Mouse (Mus musculus): Measurements from ENCODE around the gene Shisa7.
"Not testable (repeated sequence)": the region's sequence is repeated elsewhere in the genome, so short reads cannot be mapped to it uniquely, and the experiment has no call there.

Shisa7 gene

DNA sequence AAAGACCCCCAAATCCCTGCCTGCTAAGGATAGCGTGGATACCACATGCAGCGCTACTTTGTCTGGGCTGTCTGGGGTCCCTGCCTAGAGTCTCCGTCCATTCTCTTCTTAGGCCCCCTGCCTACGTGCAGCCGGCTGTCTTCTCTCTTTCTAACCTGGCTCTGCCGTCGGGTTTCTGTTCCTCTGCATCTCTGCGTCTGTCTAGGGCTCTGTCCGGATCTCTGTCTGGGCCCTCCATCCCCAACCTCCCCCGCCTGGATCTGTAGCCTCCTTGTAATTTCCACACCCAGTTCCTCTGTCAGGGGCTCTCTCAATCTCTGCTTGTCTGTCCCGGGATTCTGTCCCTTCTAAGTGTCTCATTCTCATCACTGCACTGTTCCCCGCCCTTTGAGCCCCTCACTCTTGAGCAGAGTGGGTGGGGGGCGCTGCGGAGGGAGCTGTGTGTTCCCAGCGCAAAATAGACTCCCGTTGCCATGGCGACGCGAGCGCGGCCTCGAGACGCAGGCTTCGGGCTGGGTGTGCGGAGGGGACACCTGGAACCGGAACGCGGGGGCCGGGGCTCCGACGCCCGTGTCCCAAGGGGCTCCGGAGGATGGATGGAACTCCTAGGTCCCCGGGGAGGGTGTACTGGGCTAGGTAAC lies 772 bp downstream of the Shisa7 start:
- peak in 1 of 2 experiments; percentile 28 for DNase-seq

DNA sequence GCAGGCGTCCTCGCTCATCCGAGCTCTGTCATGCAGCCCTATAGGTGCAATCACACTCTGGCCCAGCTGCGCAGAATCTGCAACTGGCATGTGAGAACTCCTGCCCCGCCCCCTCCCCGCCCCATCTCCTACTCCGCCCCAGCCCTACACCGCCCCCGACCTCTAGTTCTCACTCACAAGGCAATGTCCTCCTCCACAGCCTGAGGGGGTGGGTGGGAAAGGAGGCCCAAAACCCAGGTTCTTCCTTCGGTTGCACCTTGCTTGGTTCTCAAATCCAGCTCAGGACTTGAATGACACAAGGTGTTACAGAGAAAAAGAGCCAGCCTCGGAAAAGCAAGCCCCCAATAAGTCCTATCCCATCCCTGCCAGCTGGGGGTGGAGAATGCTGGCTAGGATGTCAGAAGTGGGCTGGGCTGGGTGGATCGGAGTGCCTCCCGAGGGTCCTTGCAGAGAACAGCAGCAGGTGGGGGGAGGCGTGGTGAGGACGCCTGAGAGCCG lies 1.8 kb downstream of the Shisa7 start:
- peak in 1 of 2 experiments; percentile 20 for DNase-seq

DNA sequence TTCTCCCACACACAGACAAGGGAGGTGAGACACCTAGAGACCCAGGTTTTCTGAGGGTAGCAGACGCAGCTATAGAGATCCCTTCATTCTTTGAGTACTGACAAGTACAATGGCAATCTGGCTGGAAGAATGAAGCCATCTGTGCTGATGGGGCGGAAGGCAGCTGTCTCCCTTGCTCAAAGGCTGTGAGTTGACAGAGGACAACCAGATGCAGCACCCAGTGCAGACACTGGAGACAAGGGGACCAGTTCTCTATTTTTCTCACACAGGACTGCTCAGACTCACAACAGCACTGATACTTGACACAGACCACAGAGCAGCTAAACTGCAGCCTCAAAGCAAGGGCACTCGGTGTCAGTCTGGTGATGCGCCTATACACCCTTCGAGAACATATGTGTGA lies 2.4 kb downstream of the Shisa7 start:
- peak in 1 of 2 experiments; percentile 22 for DNase-seq

DNA sequence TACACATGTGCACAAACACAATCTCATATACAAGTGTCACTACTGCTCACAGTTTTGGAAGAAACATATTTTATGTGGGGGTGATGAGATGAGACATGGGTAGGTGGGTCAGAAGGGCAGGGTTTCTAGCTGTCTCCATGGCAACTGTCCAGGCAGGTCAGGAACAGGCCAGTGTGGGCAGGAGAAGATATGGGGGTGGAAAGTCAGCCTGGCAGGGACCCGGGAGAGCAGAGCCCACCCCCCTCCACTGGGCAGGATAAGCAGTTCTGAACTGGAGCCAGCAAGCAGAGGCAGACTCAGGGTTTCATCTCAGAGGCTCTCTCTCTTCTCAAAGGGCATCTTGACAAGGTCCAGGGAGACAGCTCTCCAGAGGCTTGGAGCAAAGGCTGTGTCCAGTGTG lies 6.9 kb downstream of the Shisa7 start:
- DNase-seq = no peak

DNA sequence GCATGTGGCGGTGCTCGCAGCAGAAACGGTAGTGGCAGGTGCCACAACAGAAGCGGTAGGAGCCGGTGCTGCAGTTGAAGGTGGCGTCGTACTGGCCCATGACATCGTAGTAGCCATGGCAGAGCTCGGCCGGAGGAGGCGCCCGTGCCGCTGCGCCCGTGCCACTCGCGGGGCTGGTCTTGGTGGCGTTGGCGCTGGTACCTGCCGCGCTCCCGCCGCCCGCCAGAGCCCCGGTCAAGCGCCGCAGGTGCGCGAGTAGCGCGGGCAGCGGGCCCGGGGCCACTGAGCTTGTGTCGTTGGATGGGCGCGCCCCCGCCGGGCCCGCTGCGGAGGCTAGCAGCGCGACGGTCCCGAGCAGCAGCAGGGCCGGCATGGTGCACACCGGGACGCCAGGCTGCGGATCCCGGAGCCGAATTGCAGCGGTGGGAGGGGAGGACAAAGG lies 8.1 kb downstream of the Shisa7 start:
- peak; percentile 82 to 85 for DNase-seq

DNA sequence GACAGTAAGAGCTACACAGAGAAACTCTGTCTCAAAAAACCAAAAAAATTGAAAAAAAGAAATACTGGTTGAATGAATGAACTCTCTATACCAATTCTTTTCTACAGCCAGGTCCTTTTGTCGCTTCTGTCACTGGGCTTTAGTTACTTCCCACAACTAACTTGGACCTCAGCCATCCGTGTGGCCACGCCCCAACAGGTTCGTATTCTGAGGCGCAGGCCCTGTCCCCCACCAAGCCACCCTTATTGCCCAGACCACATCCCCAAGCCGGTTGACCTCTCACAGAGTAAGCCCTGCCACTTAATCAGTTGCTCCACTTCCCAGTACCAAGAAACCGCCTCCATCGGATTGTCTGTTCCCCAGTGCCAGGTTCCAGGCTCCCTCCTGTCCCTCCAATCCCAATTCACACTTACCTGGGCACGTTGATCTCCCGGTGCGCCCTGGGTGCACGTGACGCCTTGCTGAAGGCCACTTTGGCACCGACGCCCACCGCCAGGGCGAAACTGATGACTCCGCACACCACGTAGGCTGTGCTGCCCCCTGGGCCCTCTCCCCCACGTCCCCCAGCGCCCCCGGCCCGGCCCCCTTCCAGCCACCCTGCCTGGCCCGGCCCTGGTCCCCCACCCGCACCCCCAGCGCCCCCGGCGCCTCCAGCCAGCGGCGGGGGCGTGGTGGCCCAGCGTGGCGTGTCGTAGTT lies 8.7 kb downstream of the Shisa7 start:
- DNase-seq = peak; percentile 48 to 56

DNA sequence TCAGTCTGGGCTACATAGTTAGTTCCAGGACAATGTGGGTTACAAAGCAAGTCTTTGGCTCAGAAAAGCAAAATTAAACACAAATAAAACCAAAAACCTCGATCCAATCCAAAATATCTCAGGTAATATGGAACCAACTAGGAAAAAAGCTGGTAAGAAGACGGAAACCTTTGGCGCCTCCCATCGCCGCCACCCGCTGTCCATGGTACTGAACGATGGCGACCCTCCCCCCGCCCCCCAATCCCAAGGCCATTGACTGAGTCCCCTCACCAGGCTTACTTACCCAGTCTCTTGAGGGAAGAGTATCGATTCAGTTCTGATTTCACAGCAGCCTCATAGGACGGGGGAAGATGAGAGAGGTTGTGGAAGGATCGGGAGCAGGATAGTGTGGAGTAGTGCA lies 14.0 kb downstream of the Shisa7 start:
- no peak for DNase-seq

DNA sequence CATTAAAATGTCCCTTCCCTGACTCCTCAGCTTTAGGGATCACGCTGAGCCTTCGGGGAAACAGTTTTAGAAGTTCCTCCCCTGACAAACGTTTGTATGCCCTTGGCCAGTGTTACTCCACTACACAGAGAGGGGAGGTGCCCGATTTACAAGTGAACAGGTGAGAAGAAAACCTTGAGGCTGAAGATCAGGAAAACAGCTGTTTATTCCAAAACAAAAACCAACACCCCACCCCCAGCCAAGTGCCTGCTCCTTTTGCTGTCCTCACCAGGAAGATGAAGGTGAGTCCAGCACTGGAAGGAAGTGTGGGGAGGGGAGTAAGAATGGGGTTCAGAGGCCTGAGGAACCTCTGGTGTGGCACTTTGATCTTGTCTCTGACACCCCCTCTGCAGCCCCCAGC lies 19.1 kb downstream of the Shisa7 start:
- DNase-seq = no peak

DNA sequence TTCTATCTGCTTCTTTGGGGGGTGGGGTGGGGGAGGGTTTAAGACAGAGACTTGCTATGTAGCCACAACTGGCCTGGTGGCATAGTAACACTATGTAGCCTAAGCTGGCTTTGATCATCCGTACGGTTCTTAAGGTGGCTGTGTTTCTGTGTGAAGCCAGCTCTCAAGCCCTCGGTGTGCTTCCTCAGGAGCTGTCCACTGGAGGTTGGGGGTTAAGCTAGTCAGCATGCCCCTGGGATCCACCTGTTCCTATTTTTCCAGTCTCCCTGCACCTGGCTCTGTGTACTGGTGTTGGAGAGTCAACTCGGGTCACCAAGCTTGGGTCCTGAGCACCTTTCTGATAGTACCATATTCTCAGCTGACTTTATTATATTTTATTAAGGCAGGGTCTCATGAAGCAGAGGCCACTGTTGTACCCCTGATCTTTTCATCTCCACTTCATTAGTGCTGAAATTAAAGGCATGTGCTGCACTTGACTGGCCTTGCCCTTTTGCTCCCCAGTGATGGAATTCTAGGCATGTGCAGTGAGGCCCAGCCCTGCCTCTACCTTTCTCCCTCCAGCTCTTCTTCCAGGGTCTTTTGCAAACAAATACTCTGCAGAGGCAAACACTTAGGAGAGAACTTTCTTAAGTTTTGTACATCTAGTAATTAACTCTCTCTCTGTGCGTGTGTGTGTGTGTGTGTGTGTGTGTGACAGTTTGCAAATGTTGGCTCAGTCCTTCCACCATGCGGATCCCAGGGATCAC lies 22.2 kb downstream of the Shisa7 start:
- peak in 1 of 2 experiments; percentile 64 for DNase-seq

DNA sequence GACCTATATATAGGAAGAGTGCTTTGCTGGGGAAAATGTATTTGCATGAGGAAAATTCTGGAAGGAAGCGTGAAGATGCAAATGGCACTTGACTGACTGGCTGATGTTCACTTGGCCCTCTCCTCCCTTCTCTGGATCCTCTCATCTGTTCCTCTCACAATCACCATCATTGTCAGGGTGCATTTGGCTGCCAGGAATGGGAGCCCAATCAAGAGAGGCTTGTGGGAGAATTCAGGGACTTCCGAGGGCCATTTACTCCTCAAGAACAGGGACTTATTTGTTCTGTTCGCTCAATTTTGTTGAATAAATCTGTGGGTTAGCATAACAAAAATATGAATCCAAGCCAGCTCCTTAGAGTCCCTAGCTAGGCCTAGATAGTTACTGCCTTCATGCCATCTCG lies 22.8 kb downstream of the Shisa7 start:
- no peak for DNase-seq

DNA sequence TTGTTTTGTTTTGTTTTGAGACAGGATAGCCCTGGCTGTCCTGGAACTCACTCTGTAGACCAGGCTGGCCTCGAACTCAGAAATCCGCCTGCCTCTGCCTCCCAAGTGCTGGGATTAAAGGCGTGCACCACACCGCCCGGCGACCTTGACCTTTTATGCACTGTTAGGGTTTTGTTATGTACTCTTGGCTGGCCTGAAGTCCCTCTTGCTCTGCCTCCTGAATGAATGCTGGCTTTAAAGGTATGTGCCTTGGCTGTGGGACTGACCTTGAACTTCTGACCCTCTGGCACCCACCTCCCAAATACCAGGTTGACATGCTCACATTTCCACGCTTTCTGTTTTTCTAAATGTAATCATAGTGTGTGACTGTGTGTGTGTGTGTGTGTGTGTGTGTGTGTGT lies 23.6 kb downstream of the Shisa7 start:
- DNase-seq = not testable (repeated sequence)

DNA sequence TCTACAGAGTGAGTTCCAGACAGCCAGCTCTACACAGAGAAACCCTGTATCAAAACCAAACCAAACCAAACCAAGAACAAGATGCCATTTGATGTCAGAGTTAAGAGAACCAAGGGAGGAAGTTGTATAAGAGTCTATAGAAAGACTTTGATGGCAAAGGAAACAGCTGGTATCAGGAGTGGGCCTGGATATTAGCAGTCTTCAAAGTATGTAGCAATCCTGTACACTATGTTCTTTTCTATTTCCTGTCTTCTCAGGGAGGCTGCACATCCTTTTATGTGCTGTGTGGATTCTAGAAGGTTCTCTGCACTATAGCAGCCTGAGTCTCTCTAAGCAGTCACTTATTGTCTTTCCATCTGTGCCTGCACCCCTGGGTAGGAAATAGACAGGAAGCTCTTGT lies 27.9 kb downstream of the Shisa7 start:
- no peak for DNase-seq

DNA sequence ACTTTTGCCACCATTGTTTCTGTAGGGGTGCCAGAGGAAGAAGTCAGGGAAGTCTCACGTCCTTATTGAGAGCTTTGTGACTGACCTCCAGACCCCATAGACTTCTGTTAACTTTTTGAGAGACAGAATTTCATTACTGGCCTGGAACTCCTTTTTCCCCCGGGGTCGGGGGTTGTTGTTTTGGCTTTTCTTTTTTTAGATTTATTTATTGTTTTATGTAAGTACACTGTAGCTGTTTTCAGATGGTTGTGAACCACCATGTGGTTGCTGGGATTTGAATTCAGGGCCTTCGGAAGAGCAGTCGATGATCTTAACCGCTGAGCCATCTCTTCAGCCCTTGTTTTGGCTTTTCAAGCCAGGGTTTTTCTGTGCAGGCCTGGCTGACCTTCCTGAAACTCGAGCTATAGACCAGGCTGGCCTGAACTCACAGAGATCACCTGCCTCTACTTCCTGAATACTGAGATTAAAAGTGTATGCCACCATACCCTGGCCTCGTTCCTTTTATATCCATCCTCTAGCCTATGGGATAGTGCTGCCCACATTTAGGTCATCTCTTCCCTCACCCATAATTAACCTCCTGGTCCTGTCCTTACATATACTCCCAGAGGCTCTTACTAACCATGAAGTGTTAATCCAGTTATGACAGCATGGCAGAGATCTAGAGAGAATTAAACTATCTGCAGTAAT lies 31.2 kb downstream of the Shisa7 start:
- DNase-seq = no peak

DNA sequence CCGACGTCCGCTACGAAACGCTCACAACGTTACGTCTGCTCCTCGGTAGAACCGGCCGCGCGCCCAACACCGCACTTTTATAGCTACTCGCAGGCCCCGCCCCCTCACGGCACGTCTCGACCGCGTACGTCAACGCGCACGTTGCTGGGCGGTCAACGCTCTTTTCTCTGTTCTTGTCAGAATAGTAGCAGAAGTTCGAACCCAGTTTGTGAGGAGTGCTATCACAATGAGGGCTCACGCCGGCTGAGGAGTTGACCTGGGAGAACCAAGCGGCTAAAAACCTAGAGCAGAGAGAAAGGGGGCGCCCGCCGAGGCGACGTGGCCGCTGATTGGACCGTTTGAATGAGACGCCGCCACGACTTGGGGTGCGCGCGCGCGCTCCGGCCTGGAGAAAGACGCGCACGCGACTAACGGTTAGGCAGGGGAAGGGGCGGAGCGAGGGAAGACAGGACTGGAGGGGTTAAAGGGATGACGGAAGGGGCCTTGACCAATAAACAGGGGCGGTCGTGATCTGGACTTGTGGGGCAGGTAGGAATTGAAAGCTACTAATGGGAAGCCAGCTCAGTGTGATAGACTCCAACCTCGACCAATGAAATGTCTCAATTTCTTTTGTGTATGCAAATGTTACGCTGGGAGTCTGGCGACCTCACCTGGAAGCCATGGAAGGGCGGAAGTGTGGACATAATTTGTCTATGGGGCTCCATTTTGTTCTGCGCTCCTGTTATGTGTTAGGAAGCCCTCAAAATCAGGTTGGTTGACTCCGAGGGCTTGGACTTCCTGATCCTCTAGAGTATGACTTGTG lies 32.0 kb downstream of the Shisa7 start, which contains the start of gene Ube2s:
Gene Ube2s (minus strand): TSS at position 288 of the 802 bp plus-strand sequence.
- DNase-seq = peak; percentile 98 to 99

DNA sequence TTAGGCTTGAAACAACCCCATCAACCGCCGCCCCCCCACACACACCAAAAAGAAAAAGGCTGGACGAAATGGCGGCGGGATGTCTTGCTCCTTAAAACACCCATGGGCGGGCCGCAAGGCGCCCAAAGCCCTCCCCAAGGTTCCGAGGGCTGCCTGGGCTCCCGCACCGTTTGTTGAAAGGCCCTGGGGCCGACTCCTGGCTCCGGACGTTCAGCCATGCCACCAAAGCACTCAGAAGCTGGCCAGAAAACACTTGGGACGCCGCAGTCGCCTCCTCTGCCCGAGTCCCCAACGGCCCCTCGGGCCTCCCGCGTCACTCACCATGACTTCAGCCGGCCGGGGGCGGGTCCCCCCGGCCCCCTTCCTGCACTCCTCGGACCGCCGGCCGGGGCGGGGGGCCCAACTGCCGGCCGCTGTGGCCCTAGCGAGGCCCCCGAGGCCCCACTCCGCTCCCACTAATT lies 32.6 kb downstream of the Shisa7 start:
- DNase-seq = no peak

DNA sequence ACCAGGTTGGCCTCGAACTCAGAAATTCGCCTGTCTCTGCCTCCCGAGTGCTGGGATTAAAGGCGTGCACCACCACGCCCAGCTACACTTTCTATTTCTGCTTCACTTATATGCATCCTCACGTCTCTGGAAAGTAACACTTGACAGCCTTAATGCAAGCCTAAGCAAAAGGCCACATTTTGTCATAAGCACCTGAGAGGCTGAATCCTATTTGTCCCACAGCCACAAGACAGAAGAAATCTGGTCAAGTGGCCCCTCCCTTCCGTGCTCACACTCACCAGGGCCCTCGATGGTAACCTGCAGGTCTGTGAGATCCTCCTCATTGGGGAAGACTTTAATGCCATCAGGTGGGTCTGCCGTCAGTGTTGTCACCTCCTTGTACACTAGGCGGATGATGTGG lies 33.4 kb downstream of the Shisa7 start:
- DNase-seq = not testable (repeated sequence)

DNA sequence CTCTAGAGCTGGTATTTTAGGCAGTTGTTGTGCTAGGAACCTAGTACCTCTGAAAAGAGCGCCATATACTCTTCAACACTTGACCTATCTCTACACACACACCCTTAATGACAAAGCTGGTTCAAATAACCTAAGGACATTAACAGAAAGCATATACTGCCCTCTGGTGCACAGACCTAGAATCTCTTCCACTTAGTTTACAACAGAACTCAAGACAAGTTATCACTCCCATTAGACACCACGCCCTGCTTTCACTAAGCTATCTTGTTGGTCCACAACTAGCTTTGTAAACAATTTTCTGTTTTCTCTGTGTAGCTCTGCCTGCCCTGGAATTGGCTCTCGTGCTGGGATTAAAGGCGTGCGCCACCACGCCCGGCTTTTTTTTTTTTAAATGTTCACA lies 37.8 kb downstream of the Shisa7 start:
- DNase-seq = peak in 1 of 2 experiments; percentile 54

DNA sequence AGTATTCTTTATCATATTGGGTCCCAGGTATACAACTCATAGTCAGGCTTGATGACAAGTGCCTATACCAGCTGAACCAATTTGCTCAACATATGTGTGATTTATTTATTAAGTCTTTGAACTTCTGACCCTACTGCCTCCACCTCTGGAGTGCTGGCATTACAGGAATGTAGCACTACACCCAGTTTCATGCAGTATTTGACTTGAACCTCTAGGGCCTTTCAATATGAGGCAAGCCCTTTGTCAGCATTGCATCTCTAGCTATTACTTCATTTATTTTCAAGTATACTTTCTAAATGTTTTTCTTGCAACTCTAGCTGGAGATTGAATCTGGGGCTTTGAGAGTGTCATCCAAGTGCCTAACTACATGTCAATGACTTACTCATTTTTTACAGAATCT lies 42.2 kb downstream of the Shisa7 start:
- no peak for DNase-seq

DNA sequence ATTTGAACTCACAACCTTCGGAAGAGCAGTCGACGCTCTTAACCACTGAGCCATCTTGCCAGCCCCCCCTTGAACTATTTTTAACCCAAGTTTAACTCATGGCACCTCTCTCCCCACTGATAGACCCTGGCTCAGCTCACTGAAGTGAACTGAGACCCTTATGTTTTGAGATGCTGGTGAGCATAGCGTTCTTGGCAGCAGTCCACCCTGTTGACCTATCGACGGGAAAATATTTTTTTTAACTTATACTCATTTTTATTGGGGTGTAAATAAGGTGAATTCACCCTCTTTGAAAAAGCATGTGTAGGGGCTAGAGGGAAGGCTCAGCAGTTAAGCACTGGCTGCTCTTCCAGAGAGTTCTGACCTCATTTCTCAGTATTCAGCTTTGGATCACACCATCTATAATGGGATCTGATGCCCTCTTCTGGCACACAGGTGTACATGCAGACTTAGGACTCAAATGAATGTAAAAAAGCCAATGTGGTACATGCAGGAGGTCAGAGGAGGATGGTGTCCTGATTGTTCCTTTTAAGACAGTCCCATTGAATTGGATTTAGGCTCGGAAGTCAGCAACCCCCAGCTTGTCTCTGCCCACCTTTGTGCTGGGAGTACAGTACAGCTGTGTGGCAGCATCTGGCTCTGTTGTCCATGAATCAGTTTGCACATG lies 48.6 kb downstream of the Shisa7 start:
- DNase-seq = peak in 1 of 2 experiments; percentile 31

DNA sequence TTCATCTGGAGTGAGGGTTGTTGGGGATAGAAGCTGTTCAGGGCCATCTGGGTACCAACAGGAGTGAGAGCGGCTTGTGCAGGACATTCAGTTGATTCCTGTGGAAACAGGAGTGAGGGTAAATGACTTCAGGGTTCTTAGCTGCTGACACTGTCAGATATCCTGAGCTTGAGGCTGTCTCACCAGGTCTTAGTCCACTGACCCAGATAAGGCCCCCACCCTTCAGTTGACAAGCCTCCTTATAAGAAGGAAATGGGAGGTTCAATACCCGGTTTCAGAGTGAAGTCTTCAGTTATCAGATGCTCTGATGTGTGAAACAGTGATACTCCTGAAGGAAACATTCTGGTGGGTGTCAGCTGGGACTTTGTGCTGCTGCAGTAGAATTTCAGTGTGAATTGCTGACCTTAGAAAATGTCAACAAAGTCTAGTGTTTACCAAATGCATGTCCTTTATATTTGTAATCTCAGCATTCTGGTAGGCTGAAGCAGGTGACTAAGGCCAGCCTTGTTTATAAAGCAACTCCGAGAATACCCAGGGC lies 49.8 kb downstream of the Shisa7 start:
- DNase-seq = no peak

DNA sequence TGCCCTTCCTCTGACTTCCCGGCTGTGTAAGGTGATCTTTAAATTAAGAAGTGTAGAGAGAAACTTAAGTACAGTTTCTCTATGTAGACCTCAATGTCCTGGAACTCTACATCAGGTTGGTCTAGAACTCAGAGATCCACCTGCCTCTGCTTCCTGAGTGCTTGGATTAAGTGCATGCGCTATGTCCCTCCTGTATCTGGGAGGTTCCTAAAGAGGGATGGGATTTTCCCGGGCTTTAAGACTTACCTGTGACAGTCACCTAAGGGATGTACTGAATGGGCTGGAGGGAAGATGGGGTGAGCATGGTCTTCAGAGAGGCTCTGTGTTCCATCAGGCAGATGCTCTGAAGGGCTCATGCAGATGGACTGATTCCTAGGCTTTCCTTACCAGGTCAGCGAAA lies 50.8 kb downstream of the Shisa7 start:
- no peak for DNase-seq

Measured in lung, postnatal 4 days (tissue).